Mouse (Mus musculus) right cerebral cortex, postnatal 25 days (tissue): ENCODE data around the gene Cyp2c50.
"Not testable (repeated sequence)": the region's sequence is repeated elsewhere in the genome, so short reads cannot be mapped to it uniquely, and the experiment has no call there.

Experiments used
- DNase-seq: peaks from one replicate; pipeline ENCODE4 v3.0.0; 2022

Cyp2c50 gene

DNA sequence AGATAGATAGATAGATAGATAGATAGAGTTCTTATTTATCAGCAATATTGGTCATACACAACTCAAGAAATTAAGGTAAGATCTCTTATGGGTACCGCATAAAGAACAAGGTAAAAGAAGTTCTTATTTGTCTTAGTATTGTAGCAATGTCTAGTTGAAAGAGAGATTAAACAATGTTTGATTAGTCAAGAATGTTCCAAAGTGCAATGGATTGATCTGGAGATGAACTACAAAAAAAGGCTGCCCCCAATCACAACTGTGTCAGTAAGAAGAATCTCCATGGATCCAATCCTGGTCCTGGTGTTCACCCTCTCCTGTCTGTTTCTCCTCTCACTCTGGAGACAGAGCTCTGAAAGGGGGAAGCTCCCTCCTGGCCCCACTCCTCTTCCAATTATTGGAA is at the start of gene Cyp2c50:
Cyp2c50 (plus strand) TSS at position 268 of the 400 bp plus-strand sequence.
- DNase-seq, result not testable (repeated sequence)

DNA sequence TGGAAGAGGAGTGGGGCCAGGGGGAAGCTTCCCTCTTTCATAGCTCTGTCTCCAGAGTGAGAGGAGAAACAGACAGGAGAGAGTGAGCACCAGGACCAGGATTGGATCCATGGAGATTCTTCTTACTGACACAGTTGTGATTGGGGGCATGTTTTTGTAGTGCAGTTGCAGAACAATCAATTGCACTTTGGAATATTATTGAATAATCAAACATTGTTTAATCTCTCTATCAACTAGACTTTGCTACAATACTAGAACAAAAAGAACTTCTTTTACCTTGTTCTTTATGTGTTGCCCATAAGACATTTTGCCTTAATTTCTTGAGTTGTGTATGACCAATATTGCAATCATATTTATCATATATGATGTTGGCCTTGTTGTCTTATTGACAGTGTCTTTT is 15.8 kb upstream of the Cyp2c50 start, which contains the start of gene Cyp2c54:
Cyp2c54 (minus strand) TSS at position 127 of the 400 bp plus-strand sequence.
- DNase-seq, result no peak

GRCm38 (mm10) chr19:40088381-40088780 is 1.1 kb upstream of the Cyp2c50 start:
- no peak for DNase-seq

DNA sequence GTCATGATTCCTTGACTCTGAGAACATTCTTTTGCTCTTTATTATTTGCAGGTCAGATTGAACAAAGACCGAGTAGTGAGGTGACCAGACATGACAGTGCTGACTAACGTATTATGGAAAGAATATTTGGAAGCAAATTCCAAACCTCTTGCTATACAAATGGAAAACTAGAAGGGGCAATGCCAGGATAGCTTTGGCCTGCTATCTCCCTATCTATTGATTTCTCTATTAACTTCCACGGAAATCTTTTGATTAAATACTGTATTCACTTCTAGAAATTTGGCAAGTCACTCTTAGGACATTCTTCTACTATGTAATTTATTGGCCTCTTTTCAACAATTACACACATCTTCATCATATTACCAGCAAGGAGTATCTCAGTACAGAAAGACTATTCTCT is 1.6 kb downstream of the Cyp2c50 start:
- no peak for DNase-seq

DNA sequence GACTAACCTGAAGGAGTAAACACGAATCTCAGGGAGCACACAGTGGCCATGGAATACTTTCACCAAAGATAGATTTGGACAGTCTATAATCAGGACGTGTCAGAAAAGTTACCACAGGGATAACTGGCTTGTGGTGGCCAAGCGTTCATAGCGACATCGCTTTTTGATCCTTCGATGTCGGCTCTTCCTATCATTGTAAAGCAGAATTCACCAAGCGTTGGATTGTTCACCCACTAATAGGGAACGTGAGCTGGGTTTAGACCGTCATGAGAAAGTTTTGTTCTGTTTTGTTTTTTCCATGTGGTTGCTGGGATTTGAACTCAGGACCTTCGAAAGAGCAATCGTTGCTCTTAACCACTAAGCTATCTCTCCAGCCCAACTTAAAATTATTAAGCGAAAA is 30.1 kb downstream of the Cyp2c50 start:
- DNase-seq, result not testable (repeated sequence)

DNA sequence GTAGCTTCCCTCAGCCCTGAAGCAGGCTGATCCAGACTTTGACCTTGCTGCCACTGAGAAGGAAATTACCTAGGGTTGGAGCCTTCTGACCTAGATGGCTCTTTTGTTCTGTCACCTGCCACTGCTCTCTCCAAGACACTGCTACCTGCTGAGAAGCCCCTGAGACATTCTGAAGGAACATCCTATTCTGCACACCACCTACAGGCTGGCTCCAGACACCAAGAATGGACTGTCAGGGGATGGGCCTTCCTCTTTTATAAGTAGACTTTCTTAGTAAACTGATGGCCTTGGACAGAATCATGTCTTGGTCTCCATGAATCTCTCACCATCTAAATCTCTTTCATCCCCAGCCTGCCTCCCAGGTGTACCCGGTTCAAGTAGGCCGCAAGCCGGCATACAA is 35.7 kb downstream of the Cyp2c50 start:
- not testable (repeated sequence) for DNase-seq

- DNase-seq, result not testable (repeated sequence)
Measured at GRCm38 (mm10) chr19:40126996-40127395, 37.5 kb downstream of the Cyp2c50 start.
